Mouse (Mus musculus) mature B cell (primary cell): ENCODE measurements around the gene Gm28308.

Source experiments
- in situ Hi-C: fragments of 300-500 bp; cut with MboI; formaldehyde crosslinking; loops from 2 replicates; pipeline ENCODE4 v1.14.3; 2019

Gm28308 gene

GRCm38 (mm10) chr6:52247766-52248637 is 34.9 kb upstream of the Gm28308 start:
- in situ Hi-C loops = loop anchor here (25.0 kb wide), 1 partner anchor 1436 kb away; no protein-coding TSS in a partner anchor

- in situ Hi-C loops = loop anchor here (25.0 kb wide), 1 partner anchor 1435 kb away; no protein-coding TSS in a partner anchor
These were observed 33.8 kb upstream of the Gm28308 start for GRCm38 (mm10) chr6:52246916-52247315.

GRCm38 (mm10) chr6:52246403-52246803 is 33.3 kb upstream of the Gm28308 start:
- in situ Hi-C loops = loop anchor here (25.0 kb wide), 1 partner anchor 1434 kb away; no protein-coding TSS in a partner anchor

- in situ Hi-C loops = loop anchor here (25.0 kb wide), 1 partner anchor 1433 kb away; no protein-coding TSS in a partner anchor
These were observed 32.6 kb upstream of the Gm28308 start, which contains the start of gene Hoxa11 for GRCm38 (mm10) chr6:52245757-52246142. Hoxa11 (minus strand) TSS chr6:52245810.

- in situ Hi-C loops = loop anchor here (25.0 kb wide), 1 partner anchor 1433 kb away; no protein-coding TSS in a partner anchor
These were observed 32.1 kb upstream of the Gm28308 start for GRCm38 (mm10) chr6:52245040-52245756.

GRCm38 (mm10) chr6:52244471-52245039 is 31.4 kb upstream of the Gm28308 start:
- in situ Hi-C loops = loop anchor here (25.0 kb wide), 1 partner anchor 1432 kb away; no protein-coding TSS in a partner anchor

- in situ Hi-C loops = loop anchor here (25.0 kb wide), 1 partner anchor 1431 kb away; no protein-coding TSS in a partner anchor
These were observed 30.6 kb upstream of the Gm28308 start for GRCm38 (mm10) chr6:52243681-52244121.

- in situ Hi-C loops = loop anchor here (25.0 kb wide), 1 partner anchor 1431 kb away; no protein-coding TSS in a partner anchor
These were observed 29.7 kb upstream of the Gm28308 start for GRCm38 (mm10) chr6:52242801-52243332.

- in situ Hi-C loops = loop anchor here (25.0 kb wide), 1 partner anchor 1429 kb away; no protein-coding TSS in a partner anchor
These were observed 28.0 kb upstream of the Gm28308 start for GRCm38 (mm10) chr6:52241001-52241621.

GRCm38 (mm10) chr6:52240389-52241000 is 27.4 kb upstream of the Gm28308 start, which contains the start of gene Hoxa10:
Hoxa10 (minus strand) TSS chr6:52240854.
- in situ Hi-C loops = loop anchor here (25.0 kb wide), 1 partner anchor 1428 kb away; no protein-coding TSS in a partner anchor

- in situ Hi-C loops = loop anchor here (25.0 kb wide), 1 partner anchor 1428 kb away; no protein-coding TSS in a partner anchor
These were observed 26.7 kb upstream of the Gm28308 start for GRCm38 (mm10) chr6:52239625-52240388.

GRCm38 (mm10) chr6:52238976-52239375 is 25.8 kb upstream of the Gm28308 start:
- in situ Hi-C loops = loop anchor here (25.0 kb wide), 1 partner anchor 1427 kb away; no protein-coding TSS in a partner anchor

- in situ Hi-C loops = loop anchor here (25.0 kb wide), 1 partner anchor 1426 kb away; no protein-coding TSS in a partner anchor
These were observed 25.0 kb upstream of the Gm28308 start for GRCm38 (mm10) chr6:52238155-52238545.

GRCm38 (mm10) chr6:52237346-52238154 is 24.4 kb upstream of the Gm28308 start:
- in situ Hi-C loops = loop anchor here (25.0 kb wide), 1 partner anchor 1425 kb away; no protein-coding TSS in a partner anchor

GRCm38 (mm10) chr6:52236806-52237205 is 23.7 kb upstream of the Gm28308 start:
- in situ Hi-C loops = loop anchor here (25.0 kb wide), 1 partner anchor 1425 kb away; no protein-coding TSS in a partner anchor

- in situ Hi-C loops = loop anchor here (25.0 kb wide), 1 partner anchor 1424 kb away; no protein-coding TSS in a partner anchor
These were observed 22.7 kb upstream of the Gm28308 start for GRCm38 (mm10) chr6:52235866-52236265.

- in situ Hi-C loops = loop anchor here (25.0 kb wide), 1 partner anchor 1423 kb away; no protein-coding TSS in a partner anchor
These were observed 22.1 kb upstream of the Gm28308 start for GRCm38 (mm10) chr6:52235267-52235666.
